Mouse (Mus musculus): Measurements from ENCODE around the gene Bcl2l15.

DNA sequence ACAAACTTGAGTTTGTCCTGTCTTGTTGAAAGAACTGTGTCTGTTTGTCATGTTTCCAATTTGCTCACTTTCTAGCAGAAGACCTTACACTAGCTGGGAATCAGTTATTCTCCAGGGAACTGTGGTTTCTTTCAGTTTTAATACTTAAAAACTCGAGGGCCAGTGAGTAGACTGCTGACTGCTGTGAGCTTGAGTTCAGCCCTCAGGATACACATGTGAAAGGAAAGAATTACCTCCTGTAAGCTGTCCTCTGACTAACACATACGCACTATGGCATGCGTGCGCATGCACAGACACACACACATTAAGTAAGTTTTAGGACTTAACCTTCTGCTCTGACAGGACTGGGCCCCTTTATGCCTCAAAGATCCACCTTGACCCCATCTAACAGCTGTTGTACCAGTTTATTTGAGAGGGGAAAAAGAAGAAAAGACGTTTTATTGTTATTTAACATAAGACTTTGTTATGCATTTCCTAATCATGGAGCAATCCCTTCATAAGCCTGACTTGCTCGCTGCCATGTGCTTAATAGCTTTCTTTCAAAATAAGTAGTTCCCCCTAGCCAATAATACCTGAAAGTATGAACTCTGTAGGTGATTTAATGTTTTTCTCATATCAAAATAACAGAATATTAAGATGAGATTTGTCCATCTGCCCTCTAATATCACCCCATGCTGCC, 3.0 kb downstream of the Bcl2l15 start:
- no peak for TF ChIP-seq CTCF (IDR thresholded peaks at IDR 0.05; ENCODE audit: extremely low read depth, insufficient read depth, low read length)
- TF ChIP-seq POLR2A (IDR thresholded peaks at IDR 0.05; ENCODE audit: extremely low read depth, insufficient read depth, low read length) = no peak
